Mouse (Mus musculus): ENCODE data around the gene Cyfip2. TPM values are rescaled to one million over a fixed set of nuclear protein-coding genes. Genes with fewer than 3 reads are reported as not detected.

The Cyfip2 gene
- polyA plus RNA-seq, 1 experiment: 0.77 TPM

DNA sequence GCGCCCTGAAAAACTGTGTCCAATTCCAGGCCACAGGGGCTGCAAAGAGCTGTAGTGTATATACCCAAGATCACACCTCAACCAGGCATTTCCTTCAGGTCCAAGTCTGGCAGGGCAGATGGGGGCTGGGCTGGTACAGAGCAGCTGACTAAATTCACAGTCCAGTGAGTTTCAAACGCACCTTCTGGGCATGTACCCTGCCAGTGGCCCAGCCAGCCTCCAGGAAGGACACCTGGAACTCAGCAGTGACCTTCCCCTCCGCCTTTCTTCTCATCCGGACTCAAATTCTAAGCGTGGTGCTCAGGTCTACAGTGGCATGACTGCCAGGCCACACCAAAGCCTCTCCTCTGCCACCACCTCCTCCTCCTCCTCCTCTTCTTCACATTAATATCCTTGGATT, 19.2 kb downstream of the Cyfip2 start:
- H3K79me2 ChIP-seq (ENCODE audit: control insufficient read depth, insufficient read depth): no peaks in the 10 kb centered on the region
- no peak overlapping the region for H3ac ChIP-seq (ENCODE audit: control insufficient read depth, insufficient read length, low read depth)
- no peaks in the 10 kb centered on the region for H3K27me3 ChIP-seq (ENCODE audit: control insufficient read depth, insufficient read depth, insufficient read length)
- H3K4me3 ChIP-seq (ENCODE audit: insufficient read depth, poor library complexity, severe bottlenecking): no peak overlapping the region
- TF ChIP-seq CEBPB (IDR thresholded peaks at IDR 0.05; ENCODE audit: low read depth) (no peak), CTCF (IDR thresholded peaks at IDR 0.05; ENCODE audit: control insufficient read depth, insufficient read depth, insufficient read length) (no peak), USF1 (IDR thresholded peaks at IDR 0.05; ENCODE audit: low read depth) (no peak)
- H3K36me3 ChIP-seq (ENCODE audit: control insufficient read depth, insufficient read depth): no peaks in the 10 kb centered on the region
- H3K79me3 ChIP-seq (ENCODE audit: low read depth): no peaks in the 10 kb centered on the region

DNA sequence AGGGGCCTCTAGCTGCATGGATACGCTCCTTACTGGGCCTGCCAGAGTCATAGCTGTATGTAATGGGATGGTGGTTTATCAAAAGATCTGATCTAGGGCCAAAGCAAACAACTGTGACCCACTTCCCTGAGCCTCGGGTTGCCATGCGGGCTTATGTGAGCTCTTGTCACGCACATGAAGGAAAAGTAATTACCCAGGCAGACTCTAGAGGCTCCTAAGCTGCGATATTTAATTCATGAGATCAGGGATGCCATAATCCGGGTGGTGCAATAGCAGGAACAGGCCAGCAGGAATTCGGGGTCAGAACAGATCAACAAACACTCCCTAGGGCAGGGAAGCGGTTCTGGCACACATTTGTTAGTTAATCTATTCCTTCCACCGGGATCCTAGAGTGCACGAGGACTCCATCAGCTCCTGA, 21.7 kb downstream of the Cyfip2 start:
- no peaks in the 10 kb centered on the region for H3K79me3 ChIP-seq (ENCODE audit: low read depth)
- no peaks in the 10 kb centered on the region for H3K36me3 ChIP-seq (ENCODE audit: control insufficient read depth, insufficient read depth)
- H3K27me3 ChIP-seq (ENCODE audit: control insufficient read depth, insufficient read depth, insufficient read length): no peaks in the 10 kb centered on the region
- H3K4me3 ChIP-seq (ENCODE audit: insufficient read depth, poor library complexity, severe bottlenecking): no peak overlapping the region
- TF ChIP-seq CEBPB (IDR thresholded peaks at IDR 0.05; ENCODE audit: low read depth): no peak
- H3K79me2 ChIP-seq (ENCODE audit: control insufficient read depth, insufficient read depth): no peaks in the 10 kb centered on the region
- no peak overlapping the region for H3ac ChIP-seq (ENCODE audit: control insufficient read depth, insufficient read length, low read depth)

DNA sequence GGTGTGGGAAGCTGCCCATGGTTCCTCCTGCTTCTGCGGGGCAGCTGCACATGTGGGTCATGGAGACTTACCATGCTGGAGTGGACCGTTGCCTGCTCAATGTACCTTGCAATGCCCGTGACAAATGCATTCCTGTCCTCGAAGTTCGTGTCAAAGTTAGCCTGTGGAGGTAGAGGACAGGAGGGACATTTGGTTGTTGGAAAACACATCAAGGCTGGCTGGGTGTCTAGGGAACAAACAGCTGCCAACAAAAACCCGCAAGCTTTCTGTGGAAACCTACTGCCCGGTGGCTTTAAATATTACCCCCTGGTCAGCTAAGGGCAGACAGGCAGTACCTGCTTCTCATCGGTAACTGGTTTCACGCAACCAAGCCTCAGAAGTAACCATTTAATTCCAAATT, 23.1 kb downstream of the Cyfip2 start:
- Histone ChIP-seq H3K36me3 (ENCODE audit: control insufficient read depth, insufficient read depth) (no peaks in the 10 kb centered on the region), H3K27me3 (ENCODE audit: control insufficient read depth, insufficient read depth, insufficient read length) (no peaks in the 10 kb centered on the region), H3ac (ENCODE audit: control insufficient read depth, insufficient read length, low read depth) (no peak overlapping the region), H3K4me3 (ENCODE audit: insufficient read depth, poor library complexity, severe bottlenecking) (no peak overlapping the region), H3K79me2 (ENCODE audit: control insufficient read depth, insufficient read depth) (no peaks in the 10 kb centered on the region), H3K79me3 (ENCODE audit: low read depth) (no peaks in the 10 kb centered on the region)
- TF ChIP-seq USF1 (IDR thresholded peaks at IDR 0.05; ENCODE audit: low read depth) (no peak), MAX (IDR thresholded peaks at IDR 0.05) (no peak), CTCF (IDR thresholded peaks at IDR 0.05; ENCODE audit: control insufficient read depth, insufficient read depth, insufficient read length) (no peak), MYOD1 (IDR thresholded peaks at IDR 0.05; ENCODE audit: control insufficient read depth, insufficient read length, low read depth) (no peak), MYOG (IDR thresholded peaks at IDR 0.05; ENCODE audit: control insufficient read depth, extremely low read depth, insufficient read length) (no peak), FOSL1 (IDR thresholded peaks at IDR 0.05; ENCODE audit: insufficient read depth, low read length, poor library complexity, severe bottlenecking) (no peak), CEBPB (IDR thresholded peaks at IDR 0.05; ENCODE audit: low read depth) (no peak)

DNA sequence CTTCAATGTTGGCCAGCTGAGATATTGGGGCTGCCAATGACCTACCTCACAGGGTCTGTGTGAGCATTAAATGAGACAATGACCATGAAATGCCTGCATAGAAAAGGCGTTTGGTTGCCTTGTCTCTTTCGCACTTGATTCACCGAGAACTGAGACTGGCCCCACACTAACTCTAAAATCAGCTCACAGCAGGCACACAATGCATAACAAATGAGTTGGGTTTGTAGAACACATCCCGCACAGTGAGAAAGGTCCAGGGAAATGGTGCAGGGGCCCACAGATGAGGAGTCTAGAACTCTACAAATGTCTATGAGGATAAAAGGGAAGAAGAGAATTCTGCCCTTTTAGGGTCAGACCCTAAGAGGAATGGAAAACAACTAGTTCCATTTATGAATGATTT, 23.6 kb downstream of the Cyfip2 start:
- no peak overlapping the region for H3K4me3 ChIP-seq (ENCODE audit: insufficient read depth, poor library complexity, severe bottlenecking)
- H3K79me2 ChIP-seq (ENCODE audit: control insufficient read depth, insufficient read depth): no peaks in the 10 kb centered on the region
- TF ChIP-seq CEBPB (IDR thresholded peaks at IDR 0.05; ENCODE audit: low read depth) (no peak), MYOG (IDR thresholded peaks at IDR 0.05; ENCODE audit: control insufficient read depth, extremely low read depth, insufficient read length) (no peak), CTCF (IDR thresholded peaks at IDR 0.05; ENCODE audit: control insufficient read depth, insufficient read depth, insufficient read length) (no peak), MYOD1 (IDR thresholded peaks at IDR 0.05; ENCODE audit: control insufficient read depth, insufficient read length, low read depth) (no peak), FOSL1 (IDR thresholded peaks at IDR 0.05; ENCODE audit: insufficient read depth, low read length, poor library complexity, severe bottlenecking) (no peak), USF1 (IDR thresholded peaks at IDR 0.05; ENCODE audit: low read depth) (no peak), MAX (IDR thresholded peaks at IDR 0.05) (no peak)
- no peaks in the 10 kb centered on the region for H3K36me3 ChIP-seq (ENCODE audit: control insufficient read depth, insufficient read depth)
- H3K27me3 ChIP-seq (ENCODE audit: control insufficient read depth, insufficient read depth, insufficient read length): no peaks in the 10 kb centered on the region
- no peak overlapping the region for H3ac ChIP-seq (ENCODE audit: control insufficient read depth, insufficient read length, low read depth)
- H3K79me3 ChIP-seq (ENCODE audit: low read depth): no peaks in the 10 kb centered on the region

DNA sequence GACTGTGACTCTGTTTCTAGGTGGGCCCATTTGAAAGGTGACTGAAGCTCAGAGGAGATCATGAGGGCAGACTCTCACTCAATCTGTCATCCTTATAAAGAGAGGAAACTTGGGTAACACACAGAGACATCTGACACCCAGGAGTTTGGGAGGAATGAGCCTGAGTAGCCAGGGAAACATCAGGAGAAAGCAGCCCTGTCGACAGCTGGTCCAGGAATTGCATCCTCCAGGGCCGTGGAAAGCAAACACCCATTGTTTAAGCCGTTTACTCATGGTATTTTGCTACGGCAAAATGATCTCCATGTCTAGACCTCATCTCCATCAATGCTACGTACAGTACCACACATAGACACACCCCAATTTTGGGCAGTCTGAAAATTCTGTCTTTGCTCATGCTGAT, 24.6 kb downstream of the Cyfip2 start:
- no peaks in the 10 kb centered on the region for H3K36me3 ChIP-seq (ENCODE audit: control insufficient read depth, insufficient read depth)
- no peaks in the 10 kb centered on the region for H3K79me3 ChIP-seq (ENCODE audit: low read depth)
- no peak for TF ChIP-seq CEBPB (IDR thresholded peaks at IDR 0.05; ENCODE audit: low read depth)
- no peak for TF ChIP-seq MAX (IDR thresholded peaks at IDR 0.05)
- TF ChIP-seq CTCF (IDR thresholded peaks at IDR 0.05; ENCODE audit: control insufficient read depth, insufficient read depth, insufficient read length): no peak
- no peak for TF ChIP-seq MYOD1 (IDR thresholded peaks at IDR 0.05; ENCODE audit: control insufficient read depth, insufficient read length, low read depth)
- TF ChIP-seq USF1 (IDR thresholded peaks at IDR 0.05; ENCODE audit: low read depth): no peak
- no peak for TF ChIP-seq MYOG (IDR thresholded peaks at IDR 0.05; ENCODE audit: control insufficient read depth, extremely low read depth, insufficient read length)
- no peak for TF ChIP-seq FOSL1 (IDR thresholded peaks at IDR 0.05; ENCODE audit: insufficient read depth, low read length, poor library complexity, severe bottlenecking)

DNA sequence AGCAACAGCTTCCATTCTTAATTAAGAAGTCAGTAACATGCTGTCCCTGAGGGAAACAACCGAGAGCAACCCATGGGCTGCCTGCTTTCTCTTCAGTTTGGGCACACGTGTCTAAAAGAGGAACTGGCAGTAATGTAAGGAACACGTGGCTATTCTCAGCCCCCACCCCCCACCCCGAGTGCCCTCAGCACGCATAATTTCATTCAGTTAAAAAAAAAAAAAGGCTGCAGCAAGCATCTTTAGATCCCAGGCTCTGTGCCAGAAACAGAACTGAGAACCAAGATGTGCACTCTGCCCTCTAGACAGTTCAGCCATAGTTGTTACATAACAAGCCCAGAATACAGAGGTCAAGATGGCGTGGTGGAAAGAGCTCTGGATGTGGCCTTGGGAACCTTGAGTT, 25.9 kb downstream of the Cyfip2 start:
- Histone ChIP-seq H3K79me2 (ENCODE audit: control insufficient read depth, insufficient read depth) (no peaks in the 10 kb centered on the region), H3K27me3 (ENCODE audit: control insufficient read depth, insufficient read depth, insufficient read length) (no peaks in the 10 kb centered on the region), H3K36me3 (ENCODE audit: control insufficient read depth, insufficient read depth) (no peaks in the 10 kb centered on the region), H3ac (ENCODE audit: control insufficient read depth, insufficient read length, low read depth) (no peak overlapping the region), H3K79me3 (ENCODE audit: low read depth) (no peaks in the 10 kb centered on the region), H3K4me3 (ENCODE audit: insufficient read depth, poor library complexity, severe bottlenecking) (no peak overlapping the region)
- no peak for TF ChIP-seq FOSL1 (IDR thresholded peaks at IDR 0.05; ENCODE audit: insufficient read depth, low read length, poor library complexity, severe bottlenecking)
- TF ChIP-seq USF1 (IDR thresholded peaks at IDR 0.05; ENCODE audit: low read depth): no peak
- TF ChIP-seq MAX (IDR thresholded peaks at IDR 0.05): no peak
- TF ChIP-seq CEBPB (IDR thresholded peaks at IDR 0.05; ENCODE audit: low read depth): no peak
- TF ChIP-seq MYOG (IDR thresholded peaks at IDR 0.05; ENCODE audit: control insufficient read depth, extremely low read depth, insufficient read length): no peak
- TF ChIP-seq MYOD1 (IDR thresholded peaks at IDR 0.05; ENCODE audit: control insufficient read depth, insufficient read length, low read depth): no peak
- TF ChIP-seq CTCF (IDR thresholded peaks at IDR 0.05; ENCODE audit: control insufficient read depth, insufficient read depth, insufficient read length): no peak

More for the DNA sequence above, 24.6 kb downstream of the Cyfip2 start:
- no peak overlapping the region for H3ac ChIP-seq (ENCODE audit: control insufficient read depth, insufficient read length, low read depth)
- H3K4me3 ChIP-seq (ENCODE audit: insufficient read depth, poor library complexity, severe bottlenecking): no peak overlapping the region
- H3K27me3 ChIP-seq (ENCODE audit: control insufficient read depth, insufficient read depth, insufficient read length): no peaks in the 10 kb centered on the region
- no peaks in the 10 kb centered on the region for H3K79me2 ChIP-seq (ENCODE audit: control insufficient read depth, insufficient read depth)

Data from C2C12 (cell line).